Mouse (Mus musculus) WW6 (cell line): ENCODE measurements at regions not wholly inside any gene's neighbourhood (a gene's known extent, or its start where the extent isn't known, plus 50 kb on each side); places are given as distances from the start of the nearest gene placed in this dataset.
"Not testable (repeated sequence)": the region's sequence is repeated elsewhere in the genome, so short reads cannot be mapped to it uniquely, and the experiment has no call there.

Experiments
- DNase-seq: peaks from one replicate; pipeline ENCODE4 v3.0.0-alpha.2; 2013; ENCODE audit warnings: low read depth, low spot score

DNA sequence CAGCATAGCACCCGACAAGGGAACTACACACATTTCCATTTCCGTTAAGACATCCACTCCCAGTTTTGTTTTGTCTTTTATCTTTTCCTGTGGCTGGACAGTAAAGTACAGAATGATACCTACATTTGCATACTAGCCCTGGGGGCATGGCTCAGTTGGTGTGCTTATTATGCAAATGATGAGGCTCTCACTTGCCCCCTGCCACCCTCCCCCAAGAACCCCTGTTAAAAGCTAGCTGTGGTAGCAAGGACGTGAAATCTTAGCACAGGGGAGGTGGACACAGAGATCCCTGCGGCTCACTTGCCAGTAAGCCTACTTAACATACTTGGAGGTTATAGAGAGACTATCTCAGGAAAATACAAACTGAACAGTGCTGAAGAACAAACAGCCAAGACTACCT is 375.2 kb upstream of the B3galt2 start:
- no peak for DNase-seq

DNA sequence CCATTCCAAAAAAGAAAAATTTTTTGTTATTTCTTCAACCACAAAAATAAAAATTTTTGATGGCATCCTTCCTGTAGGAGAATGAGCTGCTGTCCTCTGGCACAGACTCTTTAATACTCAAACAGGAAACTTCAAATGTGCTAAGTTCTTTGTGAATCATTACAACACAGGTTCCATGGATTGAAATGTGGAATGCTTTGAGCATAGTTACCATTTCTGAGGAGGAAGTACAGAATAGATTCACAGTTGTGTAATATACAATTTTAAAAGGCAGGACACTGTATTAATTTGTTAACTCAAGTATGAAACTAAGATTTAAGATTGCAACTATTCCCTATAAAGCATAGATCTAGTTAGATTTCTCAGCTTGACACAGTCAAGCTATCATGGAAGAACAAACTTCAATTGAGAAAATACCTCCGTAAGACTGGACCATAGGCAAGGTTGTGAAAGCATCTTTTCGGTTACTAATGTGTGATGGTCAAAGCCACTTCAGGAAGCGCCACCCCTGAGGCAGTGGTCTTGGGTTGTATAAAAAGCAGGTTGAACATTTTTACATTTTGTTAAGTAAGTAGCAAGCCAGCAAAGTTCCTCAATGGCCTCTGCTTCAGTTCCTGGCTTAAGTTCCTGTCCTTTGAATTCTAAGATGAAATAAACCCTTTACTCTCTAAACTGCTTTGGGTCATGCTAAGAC is 354.0 kb upstream of the B3galt2 start:
- no peak for DNase-seq

DNA sequence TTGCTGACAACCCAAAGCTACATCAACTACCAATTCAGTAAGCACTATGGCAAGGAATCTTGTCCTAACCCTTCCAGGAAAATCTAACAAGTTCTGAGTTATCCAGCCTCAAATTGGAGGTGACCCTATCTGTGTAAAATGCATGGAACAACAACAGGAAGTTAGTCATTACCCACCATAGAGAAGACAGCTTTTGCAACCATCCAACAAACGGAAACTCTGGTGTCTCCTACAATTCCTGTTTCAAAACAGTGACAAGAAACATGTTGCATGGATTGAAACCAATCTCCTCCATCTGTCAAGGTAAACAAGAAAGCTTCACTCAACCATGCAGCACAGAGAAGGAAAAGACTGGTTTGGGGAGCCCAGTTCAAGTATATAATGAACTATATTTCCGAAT is 353.0 kb upstream of the B3galt2 start:
- DNase-seq: no peak

DNA sequence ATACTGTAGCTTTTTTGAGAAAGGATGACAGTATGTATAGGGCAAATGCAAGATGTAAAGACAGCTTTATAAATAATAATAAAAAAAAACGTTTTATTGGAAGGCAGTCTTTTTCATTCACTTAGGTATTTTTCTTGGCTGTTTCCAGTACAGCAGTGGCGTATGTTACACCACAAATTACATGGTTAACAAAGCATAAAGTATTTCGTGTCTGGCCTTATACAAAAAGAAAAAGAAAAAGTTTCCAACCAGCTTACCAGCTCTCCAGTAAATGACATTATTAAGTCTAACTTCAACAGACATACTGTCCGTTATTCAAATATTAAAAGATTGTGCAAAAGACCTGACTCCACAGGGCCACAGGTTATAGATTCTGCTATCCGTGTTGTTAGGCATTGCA is 343.9 kb upstream of the B3galt2 start:
- DNase-seq: no peak

DNA sequence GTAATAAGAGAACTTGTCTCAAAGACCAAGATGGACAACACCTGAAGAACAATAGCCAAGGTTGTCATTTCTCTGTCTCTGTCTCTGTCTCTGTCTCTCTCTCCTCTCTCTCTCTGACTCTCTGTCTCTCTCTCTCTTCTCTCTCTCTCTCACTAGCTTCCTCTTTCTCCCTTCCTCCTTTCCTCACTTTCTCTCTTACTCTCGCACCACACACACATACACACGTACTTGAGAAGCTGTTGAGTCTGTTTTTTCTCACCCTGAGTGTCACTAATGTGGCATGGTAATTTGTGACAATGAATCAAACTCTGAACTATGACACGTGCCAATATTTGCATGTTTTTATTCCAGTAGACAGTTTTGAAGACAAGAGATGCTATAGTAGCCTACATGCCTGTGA is 333.1 kb upstream of the B3galt2 start:
- no peak for DNase-seq

DNA sequence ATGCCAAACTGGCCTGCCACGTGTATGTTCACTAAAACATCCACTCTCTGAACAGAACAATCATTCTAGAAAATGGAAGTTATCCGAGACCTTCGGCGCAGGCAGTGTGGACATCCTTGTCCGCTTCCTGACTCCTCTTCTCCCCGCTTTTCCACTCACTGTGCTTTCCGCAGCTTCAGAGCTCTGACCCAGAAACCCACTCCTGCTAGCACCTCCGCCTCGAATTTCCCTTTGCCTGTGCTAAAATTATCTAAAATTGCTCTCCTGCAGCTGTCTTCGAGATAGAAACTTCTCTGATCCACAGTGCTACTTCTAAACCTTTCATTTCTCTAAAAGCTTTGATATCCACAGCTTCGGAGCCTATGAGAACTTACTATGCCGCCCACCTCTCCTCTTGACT is 322.1 kb upstream of the B3galt2 start:
- no peak for DNase-seq

DNA sequence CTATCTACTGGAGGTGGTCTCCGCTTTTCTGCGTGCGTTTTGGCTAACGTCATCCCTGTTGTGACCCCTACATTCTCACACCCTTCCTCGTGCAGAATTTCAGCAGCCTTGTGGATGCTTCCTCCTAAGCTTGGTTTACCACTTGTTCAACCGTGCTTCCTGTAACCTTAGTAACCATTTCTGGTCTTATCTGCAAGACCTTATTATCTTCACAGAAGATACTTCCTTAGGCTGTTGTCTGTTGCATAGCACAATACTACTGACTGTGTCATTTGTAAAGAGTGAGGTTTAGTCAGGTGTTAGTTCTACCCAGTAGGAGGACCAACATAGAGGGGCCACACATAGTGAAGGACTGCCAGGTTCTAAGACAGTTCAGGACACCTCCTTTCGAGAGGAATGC is 320.9 kb upstream of the B3galt2 start:
- no peak for DNase-seq

DNA sequence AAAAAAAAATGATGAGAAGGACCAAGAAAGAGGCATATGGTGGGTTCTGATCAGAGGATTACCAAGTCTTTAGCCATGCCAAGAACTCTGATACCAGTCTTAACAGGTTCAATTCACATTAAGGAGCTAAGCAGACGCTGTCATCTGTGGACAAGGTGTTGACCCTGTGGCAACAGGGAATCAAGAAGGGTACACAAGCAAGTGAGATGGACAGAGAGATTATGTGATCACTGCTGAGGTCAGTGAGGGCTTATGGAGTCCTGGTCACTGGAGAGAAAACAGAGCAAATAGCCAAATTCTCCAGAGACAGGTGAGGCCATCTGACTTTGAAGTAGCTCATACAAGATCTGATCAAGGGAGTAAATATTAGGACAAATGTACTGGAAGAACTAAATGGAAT is 289.1 kb upstream of the B3galt2 start:
- no peak for DNase-seq

DNA sequence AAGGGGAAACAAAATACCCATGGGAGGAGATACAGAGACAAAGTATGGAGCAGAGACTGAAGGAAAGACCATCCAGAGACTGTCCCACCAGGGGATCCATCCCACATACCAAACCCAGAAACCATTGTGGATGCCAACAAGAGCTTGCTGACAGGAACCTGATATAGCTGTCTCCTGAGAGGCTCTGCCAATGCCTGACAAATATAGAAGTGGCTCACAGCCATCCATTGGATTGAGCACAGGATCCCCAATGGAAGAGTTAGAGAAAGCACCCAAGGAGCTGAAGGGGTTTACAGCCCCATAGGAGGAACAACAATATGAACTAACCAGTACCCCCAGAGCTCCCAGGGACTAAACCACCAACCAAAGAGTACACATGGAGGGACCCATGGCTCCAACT is 280.2 kb upstream of the B3galt2 start:
- not testable (repeated sequence) for DNase-seq

DNA sequence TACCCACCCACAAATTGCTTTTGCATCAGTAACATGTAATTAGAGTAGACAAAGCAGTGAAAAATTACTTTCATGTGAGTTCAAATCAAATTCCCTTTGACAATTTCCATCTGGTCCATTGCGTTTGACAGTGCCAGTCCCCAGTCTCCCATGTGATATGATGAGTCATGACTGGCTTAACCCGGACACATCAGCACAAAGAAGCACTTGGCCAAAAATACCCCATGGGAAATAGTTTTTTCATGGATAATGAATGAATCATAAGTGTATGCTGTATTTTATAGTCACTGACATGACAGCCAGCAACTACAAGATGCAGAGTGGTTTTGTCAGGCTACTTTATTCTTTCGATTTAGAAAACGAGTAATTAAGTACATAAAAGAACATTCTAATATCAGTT is 248.6 kb upstream of the B3galt2 start:
- DNase-seq: no peak
